Mouse (Mus musculus) heart, embryonic 13.5 days (tissue): ENCODE results near the gene Mfap3. TPM values are rescaled to one million over a fixed set of nuclear protein-coding genes. Genes with fewer than 3 reads are reported as not detected.
"Not testable (repeated sequence)": the region's sequence is repeated elsewhere in the genome, so short reads cannot be mapped to it uniquely, and the experiment has no call there.

Source experiments
- ATAC-seq: fragments of 200-750 bp; cut with Nextera tagmentation; 2 replicates; pipeline ENCODE4 v1.8.0; 2017; ENCODE audit warnings: moderate TSS enrichment; ENCODE audit not compliant: insufficient number of reproducible peaks, low FRiP score, low TSS enrichment; ENCODE audit errors: extremely low read depth
- H3K27ac ChIP-seq: fragments of 300-500 bp; sonication (generic); replicated peaks from 2 replicates; pipeline ENCODE4 v1.5.1; 2015; ENCODE audit warnings: moderate library complexity, mild to moderate bottlenecking, inconsistent platforms
- H3K27me3 ChIP-seq: fragments of 300-500 bp; sonication (generic); replicated peaks from 2 replicates; pipeline ENCODE4 v1.6.1; 2015; ENCODE audit warnings: mild to moderate bottlenecking, inconsistent platforms
- H3K36me3 ChIP-seq: fragments of 300-500 bp; sonication (generic); 2 replicates; pipeline ENCODE4 v1.6.1; 2015; ENCODE audit warnings: mild to moderate bottlenecking, inconsistent platforms
- H3K4me1 ChIP-seq: fragments of 300-500 bp; sonication (generic); 2 replicates; pipeline ENCODE4 v1.6.1; 2015; ENCODE audit warnings: inconsistent platforms
- H3K4me2 ChIP-seq: fragments of 300-500 bp; sonication (generic); 2 replicates; pipeline ENCODE4 v1.6.1; 2015; ENCODE audit warnings: inconsistent platforms, mild to moderate bottlenecking, moderate library complexity
- H3K4me3 ChIP-seq: fragments of 300-500 bp; sonication (generic); 2 replicates; pipeline ENCODE4 v1.5.1; 2015; ENCODE audit warnings: moderate library complexity, mild to moderate bottlenecking, inconsistent platforms
- H3K9ac ChIP-seq: fragments of 300-500 bp; sonication (generic); 2 replicates; pipeline ENCODE4 v1.6.1; 2015; ENCODE audit warnings: inconsistent platforms, mild to moderate bottlenecking, moderate library complexity
- H3K9me3 ChIP-seq: fragments of 300-500 bp; sonication (generic); 2 replicates; pipeline ENCODE4 v1.6.1; 2016; ENCODE audit warnings: inconsistent platforms
- WGBS: fragments of 180-500 bp; shearing (Covaris S2); methylation state at CpG from one replicate; pipeline ENCODE4 v1.1.7; 2015; ENCODE audit warnings: mixed read lengths; 5-methylcytosine and 5-hydroxymethylcytosine counted together
- polyA plus RNA-seq: library from polyadenylated mRNA; unstranded; fragments of >200 nt; fragmentation: Nextera tagmentation; extraction: Ambion mirVana; gene quantifications from 2 replicates; pipeline ENCODE4 v1.2.1, GENCODE M21; 2015

Mfap3 gene
- polyA plus RNA-seq, 1 experiment from 2014 or later: 27.2 TPM

DNA sequence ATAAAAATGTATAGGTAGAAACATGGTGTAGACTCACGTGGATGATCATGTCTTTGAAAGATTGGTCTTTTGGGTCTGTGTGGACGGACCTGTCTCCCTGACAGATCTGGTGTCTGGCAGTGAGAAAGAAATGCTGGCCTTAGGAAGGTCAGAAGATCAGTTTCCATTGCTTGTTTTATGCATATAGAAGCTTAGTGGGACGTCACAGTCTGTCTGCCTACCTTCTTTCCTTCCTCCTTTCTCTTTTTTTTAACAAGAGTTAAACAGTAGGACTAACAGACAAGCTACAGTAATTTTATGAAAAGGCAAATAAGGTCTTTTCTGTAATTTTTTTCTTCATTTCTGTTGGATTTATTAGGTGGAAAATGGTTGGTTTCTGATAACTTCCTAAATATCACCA lies 10.6 kb downstream of the Mfap3 start:
- WGBS: 93% methylated on average over 3 of the region's 3 CpGs
- H3K27me3 ChIP-seq: no peaks in the 10 kb centered on the region
- H3K4me2 ChIP-seq: no peak overlapping the region
- no peak overlapping the region for H3K4me3 ChIP-seq
- ATAC-seq: no peak
- no peak overlapping the region for H3K9ac ChIP-seq
- no peaks in the 10 kb centered on the region for H3K9me3 ChIP-seq
- H3K27ac ChIP-seq: no peak overlapping the region
- peaks cover 15% of the 10 kb centered on the region for H3K4me1 ChIP-seq
- peaks cover 62% of the 10 kb centered on the region for H3K36me3 ChIP-seq

DNA sequence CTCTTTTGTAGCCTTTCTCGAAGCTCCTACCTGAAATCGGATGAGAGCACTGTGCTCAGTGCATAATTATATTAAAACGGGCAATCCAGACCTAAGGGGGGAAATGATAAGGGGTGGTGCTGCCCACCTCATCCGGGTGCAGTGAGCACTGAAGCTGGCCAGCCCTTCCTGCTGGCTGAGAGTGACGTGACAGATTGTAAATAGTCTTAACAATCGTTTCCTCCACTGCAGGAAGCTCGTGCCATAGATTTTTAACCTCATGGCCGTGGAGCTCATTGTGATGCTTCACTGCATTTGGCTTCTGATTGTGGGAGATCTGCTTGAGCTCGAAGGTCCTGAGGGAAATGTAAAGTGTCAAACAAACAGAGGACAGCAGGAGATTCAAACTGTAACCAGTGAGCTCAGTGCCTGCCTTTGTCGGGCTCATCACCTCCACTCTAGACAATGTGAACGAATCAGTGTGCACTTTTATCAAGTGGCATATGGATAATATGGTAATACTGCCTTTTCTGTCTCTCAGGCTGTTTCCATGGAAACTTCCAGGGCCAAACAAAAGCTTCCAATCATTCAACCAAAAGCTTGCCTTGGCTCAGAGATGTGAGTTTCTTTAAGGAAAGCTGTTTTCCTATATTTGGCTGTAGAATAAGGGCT lies 13.0 kb downstream of the Mfap3 start:
- ATAC-seq: no peak
- Histone ChIP-seq H3K4me2 (no peak overlapping the region), H3K9ac (no peak overlapping the region), H3K36me3 (peaks cover 62% of the 10 kb centered on the region), H3K27ac (peak overlapping the region; percentile 71), H3K4me1 (peaks cover 18% of the 10 kb centered on the region), H3K27me3 (no peaks in the 10 kb centered on the region), H3K9me3 (no peaks in the 10 kb centered on the region), H3K4me3 (no peak overlapping the region)
- WGBS: 57% methylated on average over 11 of the region's 11 CpGs

DNA sequence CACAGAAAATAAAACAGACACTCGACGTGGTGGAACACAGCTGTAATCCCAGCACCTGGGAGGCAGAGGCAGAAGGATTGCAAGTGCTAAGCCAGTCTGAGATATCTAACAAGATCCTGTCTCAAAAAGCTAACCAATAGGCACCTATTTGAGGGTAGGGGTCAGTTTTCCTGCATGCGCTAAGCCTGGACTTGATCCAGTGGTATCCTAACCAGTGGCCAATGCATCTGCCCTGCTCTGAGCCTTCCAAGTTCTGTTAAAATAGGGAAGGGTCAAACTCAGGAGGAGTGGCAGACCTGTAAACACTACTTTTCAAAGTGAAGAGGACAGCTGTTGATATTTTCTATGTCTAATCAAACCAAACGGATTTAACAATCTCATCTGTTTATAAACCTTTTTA lies 13.8 kb downstream of the Mfap3 start:
- H3K27ac ChIP-seq: 0 out of 2 replicates have a peak overlapping the region, but pooled peaks have one; percentile 21
- no peak for ATAC-seq
- H3K4me1 ChIP-seq: peaks cover 18% of the 10 kb centered on the region
- peaks cover 62% of the 10 kb centered on the region for H3K36me3 ChIP-seq
- WGBS: 84% methylated on average over 4 of the region's 4 CpGs
- H3K9me3 ChIP-seq: no peaks in the 10 kb centered on the region
- H3K4me2 ChIP-seq: no peak overlapping the region
- no peaks in the 10 kb centered on the region for H3K27me3 ChIP-seq
- H3K4me3 ChIP-seq: no peak overlapping the region
- H3K9ac ChIP-seq: no peak overlapping the region

DNA sequence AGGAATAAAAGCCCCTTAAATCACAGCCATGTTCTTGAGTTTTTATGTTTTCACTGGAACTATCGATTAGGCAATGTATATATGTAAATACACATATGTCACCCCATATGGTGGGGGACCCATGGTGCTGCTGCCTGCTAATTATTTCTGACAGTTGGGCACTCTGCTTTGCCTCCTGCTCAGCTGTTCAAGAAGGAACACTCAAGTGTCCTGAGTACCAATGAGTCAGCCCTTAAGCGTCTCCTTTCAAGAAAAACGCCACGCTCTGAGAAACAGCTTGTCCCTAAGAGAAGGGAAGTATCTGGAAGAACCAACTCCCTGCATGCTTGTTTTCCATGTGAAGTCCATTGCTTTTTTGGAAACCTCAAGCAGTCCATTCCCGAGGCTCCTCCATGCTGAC lies 17.4 kb downstream of the Mfap3 start:
- no peak for ATAC-seq
- 89% methylated on average over 5 of the region's 5 CpGs for WGBS
- H3K27ac ChIP-seq: no peak overlapping the region
- H3K4me2 ChIP-seq: no peak overlapping the region
- H3K9me3 ChIP-seq: 0 out of 2 replicates have a peak, but pooled peaks cover 10% of the 10 kb centered on the region
- no peak overlapping the region for H3K9ac ChIP-seq
- peaks cover 29% of the 10 kb centered on the region for H3K36me3 ChIP-seq
- H3K4me3 ChIP-seq: no peak overlapping the region
- no peaks in the 10 kb centered on the region for H3K27me3 ChIP-seq
- H3K4me1 ChIP-seq: peaks cover 18% of the 10 kb centered on the region

DNA sequence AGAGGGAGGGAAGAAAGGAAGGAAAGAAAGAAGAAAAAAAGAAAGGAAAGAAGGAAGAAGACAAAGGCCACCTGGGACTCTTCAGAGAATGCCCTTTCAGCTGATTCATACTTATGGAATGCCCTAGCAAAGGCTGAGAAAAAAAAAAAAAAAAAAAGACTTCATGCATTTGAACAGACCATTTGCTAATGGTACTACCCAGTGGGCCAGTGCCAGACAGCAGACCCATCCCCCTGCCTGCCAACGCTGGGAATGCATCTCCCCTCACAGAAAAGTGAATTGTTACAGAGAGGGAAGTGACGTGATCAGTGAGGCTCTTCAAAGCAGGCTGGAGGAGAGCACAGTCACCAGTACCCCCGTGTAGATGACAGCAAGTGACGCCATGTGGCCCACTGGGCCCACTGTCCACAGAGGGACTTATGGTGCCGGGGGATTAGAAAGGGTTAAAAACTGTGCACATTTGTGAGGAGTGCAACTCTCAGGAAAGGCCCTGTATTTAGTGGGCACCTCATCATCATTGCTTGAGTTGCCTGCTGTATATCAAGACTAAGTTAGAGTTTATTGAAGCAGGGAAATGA lies 21.5 kb downstream of the Mfap3 start:
- H3K36me3 ChIP-seq: no peaks in the 10 kb centered on the region
- 68% methylated on average over 5 of the region's 5 CpGs for WGBS
- H3K9me3 ChIP-seq: 0 out of 2 replicates have a peak, but pooled peaks cover 10% of the 10 kb centered on the region
- H3K4me1 ChIP-seq: peaks cover 7% of the 10 kb centered on the region
- no peak overlapping the region for H3K4me3 ChIP-seq
- no peak overlapping the region for H3K9ac ChIP-seq
- no peaks in the 10 kb centered on the region for H3K27me3 ChIP-seq
- no peak for ATAC-seq
- H3K27ac ChIP-seq: no peak overlapping the region
- H3K4me2 ChIP-seq: no peak overlapping the region

DNA sequence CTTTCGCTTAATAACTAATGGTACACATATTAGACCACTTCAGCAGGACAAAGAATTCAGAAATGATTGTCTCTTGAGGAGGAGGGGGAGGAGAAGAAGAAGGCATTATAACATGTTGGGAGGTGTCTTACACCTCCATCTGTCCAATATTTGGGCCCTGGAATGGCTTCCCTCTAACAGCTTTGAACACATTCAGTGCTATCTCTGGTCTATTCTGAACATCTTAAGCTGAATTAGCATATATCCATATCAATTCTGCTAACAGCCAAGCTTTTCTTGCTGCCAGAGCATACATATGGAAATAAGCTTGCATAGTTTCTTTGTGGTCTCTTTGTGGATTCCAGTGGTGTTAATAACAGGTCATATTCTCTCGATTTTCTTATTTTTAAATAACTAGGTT lies 22.2 kb downstream of the Mfap3 start:
- no peak overlapping the region for H3K4me3 ChIP-seq
- ATAC-seq: no peak
- 0 out of 2 replicates have a peak, but pooled peaks cover 10% of the 10 kb centered on the region for H3K9me3 ChIP-seq
- no peaks in the 10 kb centered on the region for H3K4me1 ChIP-seq
- H3K4me2 ChIP-seq: no peak overlapping the region
- no peak overlapping the region for H3K9ac ChIP-seq
- no peak overlapping the region for H3K27ac ChIP-seq
- WGBS: 83% methylated on average over 2 of the region's 2 CpGs
- no peaks in the 10 kb centered on the region for H3K27me3 ChIP-seq
- no peaks in the 10 kb centered on the region for H3K36me3 ChIP-seq

DNA sequence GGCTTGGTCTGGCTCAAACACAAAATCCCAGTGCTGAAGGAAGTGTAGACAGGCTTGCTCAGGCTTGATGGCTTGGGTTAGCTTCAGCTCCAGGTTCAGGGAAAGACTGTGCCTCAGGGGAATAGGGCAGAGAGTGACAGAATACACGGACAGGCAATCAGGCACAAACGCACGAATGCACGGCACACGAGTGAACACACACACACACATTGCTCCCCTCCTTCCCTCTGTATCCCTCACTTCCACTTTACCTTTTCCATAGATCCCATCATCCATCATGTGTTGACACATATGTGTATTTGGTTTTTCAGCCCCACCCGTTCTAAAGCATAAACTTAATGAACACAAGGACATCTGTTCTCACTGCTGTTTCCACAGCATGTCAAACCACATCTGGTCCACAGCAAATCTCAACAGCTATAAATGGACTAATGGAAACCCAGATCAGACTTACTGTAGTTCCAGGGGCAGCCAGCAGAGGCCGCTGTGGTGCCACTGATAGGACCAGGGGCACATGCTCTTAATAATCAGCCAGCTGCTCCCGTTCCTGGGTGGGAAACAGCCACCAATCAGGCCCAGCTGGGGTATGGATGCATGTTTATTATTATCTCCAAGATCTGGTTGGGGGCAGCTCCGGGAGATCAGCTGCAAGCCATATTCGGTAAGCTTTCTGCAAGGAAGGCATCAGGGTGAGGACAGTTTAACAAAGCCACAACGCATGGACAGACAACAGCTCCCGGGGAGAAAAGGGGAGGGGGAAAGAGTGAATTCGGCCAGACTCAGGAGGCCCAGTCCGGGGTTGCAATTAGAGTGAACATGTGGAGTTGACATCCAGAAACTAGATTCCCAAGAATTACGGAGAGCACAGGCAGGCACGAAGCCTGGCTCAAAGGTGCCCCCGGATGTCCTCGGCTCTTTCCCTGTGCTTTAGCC lies 30.4 kb downstream of the Mfap3 start:
- Histone ChIP-seq H3K27ac (no peak overlapping the region), H3K9ac (peak overlapping the region; percentile 65), H3K4me1 (peaks cover 4% of the 10 kb centered on the region), H3K4me3 (peak overlapping the region; percentile 23), H3K27me3 (0 out of 2 replicates have a peak, but pooled peaks cover 12% of the 10 kb centered on the region), H3K36me3 (no peaks in the 10 kb centered on the region), H3K4me2 (peak overlapping the region; percentile 63), H3K9me3 (no peaks in the 10 kb centered on the region)
- no peak for ATAC-seq
- WGBS: 32% methylated on average over 18 of the region's 18 CpGs

DNA sequence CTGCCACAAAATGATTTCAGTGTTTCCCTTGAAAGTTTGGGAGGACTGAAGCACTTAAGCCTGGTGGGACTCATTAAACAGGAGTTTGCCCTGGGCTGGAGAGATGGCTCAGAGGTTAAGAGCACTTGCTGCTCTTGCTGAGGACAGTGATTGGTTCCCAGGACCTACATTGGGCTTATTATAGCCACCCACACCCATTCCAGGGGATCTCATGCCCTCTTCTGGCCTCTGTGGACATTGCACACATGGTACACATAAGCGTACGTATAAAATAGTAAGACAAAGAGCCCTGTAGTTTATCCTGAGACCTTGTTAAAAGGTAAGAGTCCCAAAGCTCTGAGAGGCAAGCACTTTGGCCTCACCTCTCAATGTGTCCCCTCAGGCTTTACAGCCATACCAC lies 31.8 kb downstream of the Mfap3 start:
- Histone ChIP-seq H3K4me2 (no peak overlapping the region), H3K27ac (no peak overlapping the region), H3K9me3 (no peaks in the 10 kb centered on the region), H3K27me3 (0 out of 2 replicates have a peak, but pooled peaks cover 12% of the 10 kb centered on the region), H3K4me3 (no peak overlapping the region), H3K4me1 (peaks cover 4% of the 10 kb centered on the region), H3K9ac (no peak overlapping the region), H3K36me3 (no peaks in the 10 kb centered on the region)
- 89% methylated on average over 2 of the region's 2 CpGs for WGBS
- no peak for ATAC-seq

DNA sequence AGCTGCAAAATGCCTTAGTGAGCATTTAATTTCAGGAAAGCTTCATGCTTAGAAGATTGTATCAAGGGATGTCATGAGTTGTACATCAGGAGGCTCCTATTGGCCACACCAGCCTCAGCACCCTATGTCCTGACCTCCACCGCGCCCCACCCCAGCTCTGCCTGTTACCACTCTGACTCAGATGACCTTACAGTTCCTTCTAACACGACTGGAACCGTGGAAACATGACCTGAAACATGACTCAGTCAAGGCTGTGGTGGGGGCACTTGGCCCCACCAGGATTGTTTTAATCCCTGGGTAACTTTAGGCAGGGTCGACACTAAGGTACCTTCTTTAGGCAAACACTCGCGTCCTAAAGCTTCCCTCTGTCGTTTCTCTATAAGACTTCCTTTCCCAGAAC lies 32.6 kb downstream of the Mfap3 start:
- Histone ChIP-seq H3K4me1 (peaks cover 4% of the 10 kb centered on the region), H3K9ac (no peak overlapping the region), H3K27me3 (0 out of 2 replicates have a peak, but pooled peaks cover 12% of the 10 kb centered on the region), H3K9me3 (no peaks in the 10 kb centered on the region), H3K27ac (no peak overlapping the region), H3K4me3 (no peak overlapping the region), H3K36me3 (no peaks in the 10 kb centered on the region), H3K4me2 (no peak overlapping the region)
- WGBS: 80% methylated on average over 8 of the region's 8 CpGs
- no peak for ATAC-seq

DNA sequence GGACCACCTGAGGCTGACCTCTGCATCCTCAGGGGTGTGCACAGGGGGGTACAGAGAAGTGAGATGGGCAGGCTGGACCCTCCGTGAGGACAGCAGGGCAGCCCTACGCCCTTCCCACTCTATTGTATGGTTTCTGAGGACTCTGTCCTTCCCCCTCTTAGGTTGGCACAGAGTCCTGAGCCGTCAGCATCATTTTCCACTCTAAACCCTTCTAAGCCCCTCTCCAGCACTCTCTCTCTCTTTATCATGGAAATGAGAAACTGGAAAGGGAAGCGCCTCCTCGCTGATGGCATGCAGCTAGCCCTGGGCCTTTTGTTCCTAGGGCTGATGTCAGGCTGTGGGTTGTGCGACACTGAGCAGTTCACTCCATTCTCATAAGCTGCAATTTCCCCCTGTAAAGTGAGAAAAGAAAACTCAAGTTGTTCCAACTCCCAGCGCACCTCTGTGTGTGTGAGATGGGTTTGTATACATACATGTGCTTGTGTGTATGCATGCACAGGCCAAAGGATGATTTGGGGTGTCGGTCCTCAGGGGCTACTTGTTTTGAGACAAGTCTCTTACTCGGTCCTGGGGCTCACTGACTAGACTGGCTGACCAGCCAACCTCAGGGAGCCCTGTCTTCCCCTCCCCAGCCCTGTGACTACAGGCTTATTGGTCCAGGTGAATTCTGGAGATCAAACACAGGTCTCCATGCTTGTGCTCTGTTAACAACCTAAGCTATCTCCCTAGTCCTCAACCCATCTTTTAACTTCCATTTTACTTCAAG lies 34.7 kb downstream of the Mfap3 start:
- 53% methylated on average over 9 of the region's 9 CpGs for WGBS
- H3K36me3 ChIP-seq: no peaks in the 10 kb centered on the region
- H3K27ac ChIP-seq: no peak overlapping the region
- no peak for ATAC-seq
- no peak overlapping the region for H3K4me2 ChIP-seq
- no peaks in the 10 kb centered on the region for H3K9me3 ChIP-seq
- H3K4me3 ChIP-seq: no peak overlapping the region
- H3K4me1 ChIP-seq: peaks cover 4% of the 10 kb centered on the region
- no peak overlapping the region for H3K9ac ChIP-seq
- H3K27me3 ChIP-seq: 0 out of 2 replicates have a peak, but pooled peaks cover 12% of the 10 kb centered on the region

DNA sequence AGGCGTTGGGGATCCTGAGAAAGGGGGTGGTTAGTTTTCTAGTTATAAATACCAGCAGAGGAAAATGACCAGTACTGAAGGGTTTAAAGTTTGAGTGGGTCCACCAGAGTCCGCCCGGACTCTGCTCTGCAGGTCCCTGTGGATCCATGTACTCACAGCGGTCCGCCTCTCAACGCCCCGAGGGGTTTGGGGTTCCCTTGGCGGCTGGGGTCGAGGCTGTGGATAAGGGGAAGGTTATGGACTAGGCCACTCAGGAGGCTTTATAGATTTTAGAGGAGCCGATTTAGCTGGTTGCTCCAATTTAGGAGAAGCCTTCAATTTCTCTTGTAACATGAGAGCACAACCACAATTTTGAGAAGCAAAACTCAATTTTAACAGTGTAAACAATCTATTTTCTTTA lies 39.5 kb downstream of the Mfap3 start:
- H3K27ac ChIP-seq, H3K4me3 ChIP-seq, H3K4me2 ChIP-seq, H3K27me3 ChIP-seq, H3K9ac ChIP-seq, H3K4me1 ChIP-seq, H3K36me3 ChIP-seq, ATAC-seq, H3K9me3 ChIP-seq: not testable (repeated sequence)
- 86% methylated on average over 9 of the region's 10 CpGs for WGBS
